Mouse (Mus musculus) frontal cortex, postnatal 14 days (tissue): ENCODE results near the gene Synj2.

Experiments used
- DNase-seq, 2 experiments: peaks; one replicate each; pipeline ENCODE4 v3.0.0; 2022; ENCODE audit warnings: low spot score in 2 of 2

Synj2 gene

GRCm38 (mm10) chr17:5975099-5975977 lies 34.3 kb downstream of the Synj2 start:
- peak; percentile 59 to 72 for DNase-seq

- DNase-seq, result no peak
These were observed 35.4 kb downstream of the Synj2 start for GRCm38 (mm10) chr17:5976221-5977055.

GRCm38 (mm10) chr17:5977056-5977920 lies 36.2 kb downstream of the Synj2 start:
- DNase-seq, result no peak

GRCm38 (mm10) chr17:5977921-5978504 lies 36.9 kb downstream of the Synj2 start:
- DNase-seq, result no peak

- no peak for DNase-seq
These were observed 37.5 kb downstream of the Synj2 start for GRCm38 (mm10) chr17:5978505-5979077.

GRCm38 (mm10) chr17:5980860-5981259 lies 39.8 kb downstream of the Synj2 start:
- no peak for DNase-seq

- no peak for DNase-seq
These were observed 42.1 kb downstream of the Synj2 start for GRCm38 (mm10) chr17:5983150-5983549.

- no peak for DNase-seq
These were observed 42.8 kb downstream of the Synj2 start for GRCm38 (mm10) chr17:5983901-5984300.

- no peak for DNase-seq
These were observed 43.7 kb downstream of the Synj2 start for GRCm38 (mm10) chr17:5984700-5985231.

GRCm38 (mm10) chr17:5985271-5985670 lies 44.2 kb downstream of the Synj2 start:
- no peak for DNase-seq

- DNase-seq, result no peak
These were observed 46.4 kb downstream of the Synj2 start for GRCm38 (mm10) chr17:5987271-5988056.

- DNase-seq, result no peak
These were observed 47.0 kb downstream of the Synj2 start for GRCm38 (mm10) chr17:5988102-5988501.

GRCm38 (mm10) chr17:5992866-5993580 lies 51.9 kb downstream of the Synj2 start:
- no peak for DNase-seq

GRCm38 (mm10) chr17:5993581-5994260 lies 52.6 kb downstream of the Synj2 start:
- no peak for DNase-seq

GRCm38 (mm10) chr17:5994606-5995005 lies 53.5 kb downstream of the Synj2 start:
- no peak for DNase-seq

GRCm38 (mm10) chr17:5996589-5996988 lies 55.5 kb downstream of the Synj2 start:
- no peak for DNase-seq

- DNase-seq, result no peak
These were observed 56.5 kb downstream of the Synj2 start for GRCm38 (mm10) chr17:5997380-5998234.

- DNase-seq, result no peak
These were observed 57.1 kb downstream of the Synj2 start for GRCm38 (mm10) chr17:5998235-5998500.
